Mouse (Mus musculus) lung, embryonic 15.5 days (tissue): ENCODE measurements around the gene Ercc2. TPM values are rescaled to one million over a fixed set of nuclear protein-coding genes. Genes with fewer than 3 reads are reported as not detected.

Experiments used
- ATAC-seq: fragments of 200-750 bp; cut with Nextera tagmentation; 2 replicates; pipeline ENCODE4 v1.8.0; 2017; ENCODE audit warnings: moderate number of reproducible peaks, borderline replicate concordance; ENCODE audit not compliant: low FRiP score, low TSS enrichment; ENCODE audit errors: extremely low read depth
- H3K27ac ChIP-seq: fragments of 300-500 bp; sonication (generic); 2 replicates; pipeline ENCODE4 v1.5.1; 2015; ENCODE audit warnings: moderate library complexity, mild to moderate bottlenecking, inconsistent platforms
- H3K27me3 ChIP-seq: fragments of 300-500 bp; sonication (generic); 2 replicates; pipeline ENCODE4 v1.6.1; 2015; ENCODE audit warnings: inconsistent platforms
- H3K36me3 ChIP-seq: fragments of 300-500 bp; sonication (generic); 2 replicates; pipeline ENCODE4 v1.6.1; 2015; ENCODE audit warnings: inconsistent platforms
- H3K4me1 ChIP-seq: fragments of 300-500 bp; sonication (generic); 2 replicates; pipeline ENCODE4 v1.6.1; 2015; ENCODE audit warnings: inconsistent platforms
- H3K4me2 ChIP-seq: fragments of 300-500 bp; sonication (generic); 2 replicates; pipeline ENCODE4 v1.6.1; 2015; ENCODE audit warnings: inconsistent platforms, mild to moderate bottlenecking, moderate library complexity
- H3K4me3 ChIP-seq: fragments of 300-500 bp; sonication (generic); 2 replicates; pipeline ENCODE4 v1.5.1; 2015; ENCODE audit warnings: mild to moderate bottlenecking, inconsistent platforms
- H3K9ac ChIP-seq: fragments of 300-500 bp; sonication (generic); 2 replicates; pipeline ENCODE4 v1.6.1; 2015; ENCODE audit warnings: inconsistent platforms
- H3K9me3 ChIP-seq: fragments of 300-500 bp; sonication (generic); 2 replicates; pipeline ENCODE4 v1.6.1; 2016; ENCODE audit warnings: inconsistent platforms
- WGBS: fragments of 180-500 bp; shearing (Covaris S2); methylation state at CpG from one replicate; pipeline ENCODE4 v1.1.7; 2015; 5-methylcytosine and 5-hydroxymethylcytosine counted together
- polyA plus RNA-seq: library from polyadenylated mRNA; unstranded; fragments of >200 nt; fragmentation: Nextera tagmentation; extraction: Ambion mirVana; gene quantifications from 2 replicates; pipeline ENCODE4 v1.2.1, GENCODE M21; 2015

The Ercc2 gene
- polyA plus RNA-seq, 1 experiment from 2014 or later = 14.4 TPM

DNA sequence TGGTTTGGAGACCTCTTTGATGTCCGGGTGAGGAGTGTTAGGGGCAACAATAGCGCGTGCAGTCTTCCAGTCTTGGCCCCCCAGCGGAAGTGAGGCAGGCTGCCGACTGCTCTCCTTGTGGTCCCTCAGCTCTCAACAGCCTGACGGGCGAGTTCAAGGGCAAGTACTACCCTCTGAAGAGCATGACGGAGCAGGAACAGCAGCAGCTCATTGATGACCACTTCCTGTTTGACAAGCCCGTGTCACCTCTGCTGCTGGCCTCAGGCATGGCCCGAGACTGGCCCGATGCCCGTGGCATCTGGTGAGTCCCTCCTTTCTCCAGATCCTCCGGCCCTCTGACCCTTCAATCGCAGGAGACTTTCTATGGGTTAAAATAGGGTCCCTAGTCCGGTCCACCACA is 34.8 kb downstream of the Ercc2 start:
- Histone ChIP-seq H3K4me1 (peaks cover 18% of the 10 kb centered on the region), H3K9ac (no peak overlapping the region), H3K4me3 (no peak overlapping the region), H3K36me3 (no peaks in the 10 kb centered on the region), H3K4me2 (no peak overlapping the region), H3K9me3 (no peaks in the 10 kb centered on the region), H3K27ac (no peak overlapping the region), H3K27me3 (peaks cover 24% of the 10 kb centered on the region)
- 47% methylated on average over 15 of the region's 15 CpGs for WGBS
- no peak for ATAC-seq

DNA sequence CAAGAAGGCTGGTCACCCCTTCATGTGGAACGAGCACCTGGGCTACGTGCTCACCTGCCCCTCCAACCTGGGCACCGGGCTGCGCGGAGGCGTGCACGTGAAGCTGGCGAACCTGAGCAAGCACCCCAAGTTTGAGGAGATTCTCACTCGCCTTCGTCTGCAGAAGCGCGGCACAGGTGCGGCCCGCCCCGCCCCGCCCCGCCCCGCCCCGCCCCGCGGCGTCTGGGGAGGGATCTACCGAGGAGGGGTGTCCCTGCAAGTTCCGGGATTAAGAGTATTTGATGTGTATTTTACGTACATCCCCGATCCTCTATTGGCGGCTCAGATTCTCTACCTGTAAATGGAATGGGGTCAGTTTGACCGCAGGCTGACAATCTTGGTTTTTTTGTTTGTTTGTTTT is 38.3 kb downstream of the Ercc2 start:
- Histone ChIP-seq H3K4me2 (peak overlapping the region; percentile 44), H3K4me3 (no peak overlapping the region), H3K27me3 (peaks cover 25% of the 10 kb centered on the region), H3K27ac (no peak overlapping the region), H3K9ac (no peak overlapping the region), H3K9me3 (no peaks in the 10 kb centered on the region), H3K36me3 (peaks cover under 1% of the 10 kb centered on the region; the same call in 1 of the 2 replicates), H3K4me1 (peaks cover 19% of the 10 kb centered on the region)
- ATAC-seq = no peak
- WGBS = 6% methylated on average over 28 of the region's 28 CpGs

DNA sequence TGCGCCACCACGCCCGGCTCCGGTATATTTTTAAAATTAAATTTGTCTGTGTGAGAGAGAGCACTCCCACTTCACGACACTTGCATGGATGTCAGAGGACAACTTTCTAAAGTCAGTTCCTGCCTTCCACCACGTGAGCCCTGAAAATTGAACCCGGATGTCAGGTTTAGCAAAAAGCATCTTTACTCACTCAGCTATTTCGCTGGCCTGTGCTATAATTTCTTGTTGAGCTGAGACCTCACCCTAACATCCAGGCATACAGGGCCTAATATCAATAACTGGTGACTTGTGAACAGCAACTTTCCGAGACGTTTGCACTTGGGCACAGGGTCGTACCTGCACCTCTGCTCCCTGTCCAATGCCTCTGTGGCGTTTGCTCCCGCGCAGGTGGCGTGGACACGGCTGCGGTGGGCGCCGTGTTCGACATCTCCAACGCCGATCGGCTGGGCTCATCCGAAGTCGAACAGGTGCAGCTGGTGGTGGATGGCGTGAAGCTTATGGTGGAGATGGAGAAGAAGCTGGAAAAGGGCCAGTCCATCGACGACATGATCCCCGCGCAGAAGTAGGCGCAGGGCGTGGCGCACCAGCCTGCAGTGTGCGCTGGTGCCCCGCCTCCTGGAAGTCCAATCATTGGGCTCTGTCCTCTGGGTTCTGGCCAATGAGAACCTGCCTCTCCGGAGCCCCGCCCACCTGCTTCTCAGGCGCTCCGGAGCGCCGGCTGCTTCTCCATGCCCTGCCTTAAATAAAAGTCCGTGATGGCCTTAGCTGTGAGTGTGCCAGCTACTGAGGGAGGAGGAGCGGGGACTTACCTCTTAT is 39.2 kb downstream of the Ercc2 start:
- H3K4me3 ChIP-seq = peak overlapping the region; percentile 36
- H3K9me3 ChIP-seq = no peaks in the 10 kb centered on the region
- peaks cover 19% of the 10 kb centered on the region for H3K4me1 ChIP-seq
- H3K27ac ChIP-seq = no peak overlapping the region
- peak; percentile 90 for ATAC-seq
- H3K9ac ChIP-seq = no peak overlapping the region
- 11% methylated on average over 42 of the region's 43 CpGs for WGBS
- H3K27me3 ChIP-seq = peaks cover 25% of the 10 kb centered on the region
- peak overlapping the region; percentile 77 for H3K4me2 ChIP-seq
- H3K36me3 ChIP-seq = peaks cover 10% of the 10 kb centered on the region

DNA sequence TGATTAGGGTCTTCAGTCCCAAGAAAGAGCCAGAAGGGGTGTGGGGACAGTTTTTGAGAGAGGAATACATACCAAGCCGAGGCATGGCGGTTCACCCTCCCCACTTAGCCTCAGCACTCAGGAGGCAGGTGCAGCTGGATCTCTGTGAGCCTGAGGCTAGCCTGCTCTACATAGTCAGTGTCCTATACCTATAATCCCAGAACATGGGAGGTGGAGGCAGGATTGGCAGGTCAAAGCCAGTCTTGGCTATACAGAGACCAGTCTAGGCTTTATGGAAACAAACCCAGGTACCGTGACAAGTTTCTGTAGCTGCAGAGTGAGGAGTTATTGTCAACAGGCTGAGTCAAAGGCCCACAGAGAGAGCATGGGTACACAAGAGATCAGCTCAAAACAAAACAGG is 41.3 kb downstream of the Ercc2 start:
- Histone ChIP-seq H3K9me3 (no peaks in the 10 kb centered on the region), H3K4me1 (peaks cover 15% of the 10 kb centered on the region), H3K36me3 (peaks cover 31% of the 10 kb centered on the region), H3K4me2 (no peak overlapping the region), H3K4me3 (no peak overlapping the region), H3K27me3 (peaks cover 25% of the 10 kb centered on the region), H3K27ac (no peak overlapping the region), H3K9ac (no peak overlapping the region)
- 88% methylated on average over 3 of the region's 3 CpGs for whole genome bisulfite sequencing
- no peak for ATAC-seq

DNA sequence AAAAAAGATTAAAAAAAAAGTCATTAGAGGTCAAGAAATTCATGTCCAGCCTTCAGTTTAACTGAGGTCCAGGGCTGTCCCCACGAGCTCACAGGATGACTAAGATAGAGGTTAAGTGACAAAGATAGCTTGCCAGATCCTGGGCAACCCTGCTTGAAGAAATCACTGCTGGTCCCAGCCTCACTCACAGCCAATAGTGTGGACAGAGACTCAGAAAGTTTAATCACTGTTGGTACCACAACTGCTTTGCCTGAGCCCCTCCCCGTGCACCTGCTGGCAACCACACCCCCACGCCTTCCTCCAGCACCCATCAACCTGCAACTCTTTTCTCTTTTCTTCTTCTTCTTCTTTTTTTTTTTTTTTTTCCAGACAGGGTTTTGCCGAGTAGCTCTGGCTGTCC is 42.2 kb downstream of the Ercc2 start:
- Histone ChIP-seq H3K36me3 (peaks cover 40% of the 10 kb centered on the region), H3K9me3 (no peaks in the 10 kb centered on the region), H3K27ac (no peak overlapping the region), H3K9ac (no peak overlapping the region), H3K27me3 (peaks cover 24% of the 10 kb centered on the region), H3K4me3 (no peak overlapping the region), H3K4me2 (no peak overlapping the region), H3K4me1 (peaks cover 15% of the 10 kb centered on the region)
- 63% methylated on average over 4 of the region's 4 CpGs for WGBS
- ATAC-seq = no peak

DNA sequence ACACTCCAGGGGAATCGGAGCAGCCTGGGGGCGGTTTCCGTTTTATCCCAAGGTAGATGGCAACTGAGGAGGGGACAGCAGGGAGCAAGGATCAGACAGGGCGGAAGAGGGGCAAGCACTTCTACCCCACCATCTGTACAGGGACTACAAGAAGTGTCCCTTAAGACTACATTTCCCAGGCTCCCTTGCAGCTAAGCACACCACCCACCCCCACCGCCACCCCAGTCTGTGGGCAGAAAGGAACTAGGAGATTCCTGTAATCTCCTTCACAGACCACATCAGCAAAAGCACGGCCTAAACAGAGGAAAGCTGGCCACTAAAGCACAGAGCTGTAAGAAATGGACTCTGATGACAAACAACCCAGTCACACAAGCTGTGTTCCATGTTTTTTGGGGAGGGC is 44.5 kb downstream of the Ercc2 start:
- Histone ChIP-seq H3K4me2 (no peak overlapping the region), H3K9ac (no peak overlapping the region), H3K27ac (no peak overlapping the region), H3K9me3 (no peaks in the 10 kb centered on the region), H3K27me3 (peaks cover 3% of the 10 kb centered on the region; the same call in 1 of the 2 replicates), H3K4me3 (no peak overlapping the region), H3K36me3 (peaks cover 62% of the 10 kb centered on the region), H3K4me1 (peaks cover 3% of the 10 kb centered on the region; the same call in 1 of the 2 replicates)
- whole genome bisulfite sequencing = 74% methylated on average over 6 of the region's 6 CpGs
- ATAC-seq = no peak

DNA sequence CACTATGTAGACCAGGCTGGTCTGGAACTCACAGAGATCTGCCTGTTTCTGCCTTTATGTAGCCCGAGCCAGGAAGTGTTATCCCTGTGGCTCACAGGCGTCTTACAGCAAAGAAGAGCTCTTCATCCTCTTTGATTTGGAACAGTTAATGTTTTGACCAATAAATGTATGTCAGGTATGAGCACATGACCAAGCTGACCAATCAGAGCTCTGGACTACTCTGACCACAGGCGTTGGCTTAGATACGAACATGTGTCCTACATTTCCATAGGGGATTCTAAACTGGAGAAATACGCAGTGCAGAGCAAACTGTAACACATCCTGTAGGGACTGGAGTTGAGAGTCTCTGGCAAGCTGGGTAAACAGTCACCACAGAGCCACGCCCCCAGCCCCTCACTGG is 45.1 kb downstream of the Ercc2 start:
- WGBS = 91% methylated on average over 6 of the region's 6 CpGs
- H3K9ac ChIP-seq = no peak overlapping the region
- no peak overlapping the region for H3K27ac ChIP-seq
- H3K36me3 ChIP-seq = peaks cover 67% of the 10 kb centered on the region
- no peaks in the 10 kb centered on the region for H3K4me1 ChIP-seq
- H3K9me3 ChIP-seq = no peaks in the 10 kb centered on the region
- H3K4me2 ChIP-seq = no peak overlapping the region
- H3K4me3 ChIP-seq = no peak overlapping the region
- no peak for ATAC-seq
- H3K27me3 ChIP-seq = no peaks in the 10 kb centered on the region

DNA sequence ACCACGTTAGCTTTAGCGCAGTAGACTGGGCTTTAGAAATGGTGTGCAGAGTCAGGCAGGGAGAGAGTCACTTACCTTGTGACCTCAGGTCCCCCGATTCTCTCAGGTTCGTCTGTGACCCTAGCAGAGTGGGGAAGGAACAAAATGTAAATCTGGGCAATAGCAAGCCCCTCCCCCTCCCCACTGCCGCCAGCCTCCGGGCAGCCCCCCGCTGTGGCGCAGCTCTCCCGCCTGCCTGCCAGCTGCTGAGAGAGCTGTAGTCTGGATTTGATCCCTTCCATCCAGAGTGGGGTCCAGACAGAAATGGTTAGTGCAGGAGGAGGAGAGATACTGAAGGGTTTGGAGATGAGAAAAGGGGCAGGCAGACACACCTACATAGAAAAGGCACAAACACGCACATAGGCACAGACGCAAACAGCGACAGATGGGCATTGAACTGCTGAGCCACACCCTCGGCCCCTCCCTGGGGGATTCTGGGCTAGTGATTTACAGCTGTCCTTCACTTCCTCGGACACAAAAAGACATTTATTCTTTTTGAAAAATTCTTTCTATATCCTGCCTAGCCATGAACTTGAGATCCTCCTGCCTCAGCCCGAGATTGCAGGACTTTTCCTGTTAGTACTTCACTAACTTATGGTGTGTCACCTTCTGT is 46.3 kb downstream of the Ercc2 start:
- H3K27ac ChIP-seq = no peak overlapping the region
- no peaks in the 10 kb centered on the region for H3K27me3 ChIP-seq
- ATAC-seq = no peak
- WGBS = 78% methylated on average over 15 of the region's 15 CpGs
- no peak overlapping the region for H3K4me3 ChIP-seq
- no peaks in the 10 kb centered on the region for H3K9me3 ChIP-seq
- H3K9ac ChIP-seq = no peak overlapping the region
- no peaks in the 10 kb centered on the region for H3K4me1 ChIP-seq
- no peak overlapping the region for H3K4me2 ChIP-seq
- peaks cover 79% of the 10 kb centered on the region for H3K36me3 ChIP-seq

DNA sequence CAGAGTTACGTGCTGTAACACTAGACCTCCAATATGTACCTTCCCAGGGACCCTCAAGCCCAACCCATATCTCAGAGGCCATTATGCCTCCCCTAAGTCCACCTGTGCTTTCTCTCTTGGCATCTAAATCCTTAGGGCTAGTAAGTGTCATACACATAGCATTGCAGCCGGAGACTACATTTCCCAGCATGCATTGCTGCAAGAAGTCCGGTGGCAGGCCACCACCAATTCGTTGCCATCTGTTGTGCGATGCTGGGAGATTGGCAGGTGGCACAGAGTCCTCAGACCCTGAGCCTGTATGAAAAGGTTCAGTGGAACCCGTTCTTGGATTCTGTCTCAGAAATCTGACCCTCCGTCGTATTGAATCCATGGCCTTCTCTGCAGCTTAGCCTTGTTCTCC is 47.9 kb downstream of the Ercc2 start:
- Histone ChIP-seq H3K27ac (no peak overlapping the region), H3K4me1 (no peaks in the 10 kb centered on the region), H3K9ac (no peak overlapping the region), H3K27me3 (no peaks in the 10 kb centered on the region), H3K36me3 (peaks cover 95% of the 10 kb centered on the region), H3K4me3 (no peak overlapping the region), H3K4me2 (no peak overlapping the region), H3K9me3 (no peaks in the 10 kb centered on the region)
- 72% methylated on average over 8 of the region's 8 CpGs for WGBS
- no peak for ATAC-seq

DNA sequence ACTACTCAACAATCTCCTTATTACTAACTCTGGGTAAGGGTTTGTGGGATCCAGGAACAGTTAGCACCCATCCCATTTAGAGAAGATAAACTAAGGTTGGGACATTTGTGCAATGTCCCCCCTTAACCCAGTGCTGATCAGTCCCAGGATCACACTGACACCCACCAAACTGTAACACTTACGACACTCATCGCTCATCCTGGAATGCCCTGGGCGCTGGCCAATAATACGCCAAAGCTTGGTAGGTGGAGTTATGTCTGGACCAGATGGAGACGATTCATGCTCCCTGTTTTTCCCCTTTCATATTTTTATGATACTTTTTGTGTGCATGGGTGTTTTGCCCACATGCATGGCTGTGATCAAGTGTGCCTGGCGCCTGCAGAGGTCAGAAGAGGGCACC is 48.6 kb downstream of the Ercc2 start:
- Histone ChIP-seq H3K27me3 (no peaks in the 10 kb centered on the region), H3K4me3 (no peak overlapping the region), H3K27ac (no peak overlapping the region), H3K36me3 (peaks cover 98% of the 10 kb centered on the region), H3K4me2 (no peak overlapping the region), H3K4me1 (no peaks in the 10 kb centered on the region), H3K9me3 (no peaks in the 10 kb centered on the region), H3K9ac (no peak overlapping the region)
- ATAC-seq = no peak
- WGBS = 70% methylated on average over 6 of the region's 6 CpGs

DNA sequence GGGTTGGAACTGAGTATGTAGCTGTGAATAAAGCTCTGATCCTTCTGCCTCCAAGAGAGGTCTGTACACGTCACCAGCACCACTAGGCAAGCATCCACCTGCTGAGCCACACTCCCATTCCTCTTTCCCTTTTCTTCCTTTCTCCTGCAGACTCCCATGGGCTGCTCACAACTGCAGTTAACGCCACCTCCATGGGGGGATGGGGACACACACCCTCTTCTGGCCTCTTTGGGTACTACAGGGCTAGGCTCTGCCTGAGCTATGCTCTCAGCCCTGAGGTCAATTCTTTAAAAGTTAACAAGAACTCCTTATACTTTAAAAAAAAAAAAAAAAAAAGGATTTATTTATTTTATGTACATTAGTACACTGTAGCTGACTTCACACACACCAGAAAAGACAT is 50.7 kb downstream of the Ercc2 start:
- no peak overlapping the region for H3K4me3 ChIP-seq
- no peak overlapping the region for H3K27ac ChIP-seq
- WGBS = 96% methylated on average over 2 of the region's 2 CpGs
- H3K27me3 ChIP-seq = no peaks in the 10 kb centered on the region
- H3K4me2 ChIP-seq = no peak overlapping the region
- no peaks in the 10 kb centered on the region for H3K9me3 ChIP-seq
- no peak overlapping the region for H3K9ac ChIP-seq
- ATAC-seq = no peak
- no peaks in the 10 kb centered on the region for H3K4me1 ChIP-seq
- H3K36me3 ChIP-seq = peaks cover 97% of the 10 kb centered on the region

DNA sequence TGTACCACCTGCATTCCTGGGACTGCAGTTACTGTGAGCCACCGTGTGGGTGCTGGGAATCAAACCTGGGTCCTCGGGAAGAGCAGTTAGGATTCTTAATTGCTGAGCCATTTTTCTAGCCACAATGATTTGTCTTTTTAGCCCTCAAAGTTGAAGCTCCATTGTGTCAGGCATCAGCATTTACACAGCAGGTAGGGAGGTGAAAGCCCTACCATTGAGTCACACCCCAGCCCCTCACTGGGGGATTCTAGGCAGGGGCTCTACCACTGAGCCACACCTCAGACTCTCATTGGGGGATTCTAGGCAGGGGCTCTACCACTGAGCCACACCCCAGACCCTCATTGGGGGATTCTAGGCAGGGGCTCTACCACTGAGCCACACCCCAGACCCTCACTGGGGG is 54.5 kb downstream of the Ercc2 start:
- Histone ChIP-seq H3K4me2 (no peak overlapping the region), H3K9ac (no peak overlapping the region), H3K9me3 (no peaks in the 10 kb centered on the region), H3K27me3 (no peaks in the 10 kb centered on the region), H3K36me3 (peaks cover 85% of the 10 kb centered on the region), H3K27ac (no peak overlapping the region), H3K4me3 (no peak overlapping the region), H3K4me1 (no peaks in the 10 kb centered on the region)
- 86% methylated on average over 2 of the region's 2 CpGs for WGBS
- ATAC-seq = no peak
